Mouse (Mus musculus) forebrain, postnatal 0 days (tissue): Measurements from ENCODE around the gene Dnajc17. TPM values are rescaled to one million over a fixed set of nuclear protein-coding genes. Genes with fewer than 3 reads are reported as not detected.

Experiments
- ATAC-seq: fragments of 200-750 bp; cut with Nextera tagmentation; 2 replicates; pipeline ENCODE4 v1.8.0; 2017; ENCODE audit warnings: mild to moderate bottlenecking, moderate library complexity
- DNase-seq: peaks from one replicate; pipeline ENCODE4 v3.0.0-alpha.2; 2015
- H3K27ac ChIP-seq: fragments of 300-500 bp; sonication (generic); 2 replicates; pipeline ENCODE4 v1.5.1; 2014; ENCODE audit warnings: low read depth, mild to moderate bottlenecking, antibody characterized with exemption, low read length, moderate library complexity, mixed read lengths
- H3K27me3 ChIP-seq: fragments of 300-500 bp; sonication (generic); 2 replicates; pipeline ENCODE4 v1.6.1; 2014; ENCODE audit warnings: mild to moderate bottlenecking, low read length, mixed read lengths; ENCODE audit not compliant: insufficient read depth
- H3K36me3 ChIP-seq: fragments of 300-500 bp; sonication (generic); 2 replicates; pipeline ENCODE4 v1.6.1; 2014; ENCODE audit warnings: mild to moderate bottlenecking, moderate library complexity; ENCODE audit not compliant: insufficient read depth
- H3K4me1 ChIP-seq: fragments of 300-500 bp; sonication (generic); 2 replicates; pipeline ENCODE4 v1.6.1; 2014; ENCODE audit warnings: antibody characterized with exemption; ENCODE audit not compliant: insufficient read depth
- H3K4me2 ChIP-seq: fragments of 300-500 bp; sonication (generic); 2 replicates; pipeline ENCODE4 v1.6.1; 2014; ENCODE audit warnings: low read depth, mild to moderate bottlenecking, moderate library complexity
- H3K4me3 ChIP-seq: fragments of 300-500 bp; sonication (generic); 2 replicates; pipeline ENCODE4 v1.5.1; 2014; ENCODE audit warnings: low read depth, low read length, mixed read lengths
- H3K9ac ChIP-seq: fragments of 300-500 bp; sonication (generic); 2 replicates; pipeline ENCODE4 v1.6.1; 2014; ENCODE audit warnings: mild to moderate bottlenecking
- H3K9me3 ChIP-seq: fragments of 300-500 bp; sonication (generic); 2 replicates; pipeline ENCODE4 v1.6.1; 2016; ENCODE audit warnings: low read length
- CTCF ChIP-seq: sonication (generic); IDR thresholded peaks from 2 replicates; pipeline ENCODE4 v1.5.1; 2016; ENCODE audit warnings: antibody characterized with exemption, control low read depth, low read depth
- WGBS: fragments of 180-500 bp; shearing (Covaris S2); extraction: QIAGEN DNeasy Blood & Tissue Kit; methylation state at CpG from one replicate; pipeline ENCODE4 v1.1.7; 2014; 5-methylcytosine and 5-hydroxymethylcytosine counted together
- polyA plus RNA-seq: library from polyadenylated mRNA; unstranded; fragments of >200 nt; fragmentation: Nextera tagmentation; extraction: Ambion mirVana; gene quantifications from 2 replicates; pipeline ENCODE4 v1.2.1, GENCODE M21; 2015
- total RNA-seq: library from RNA; depleted of rRNA; stranded (reverse); fragments of >200 nt; gene quantifications from 2 replicates; pipeline ENCODE4 v1.2.3, GENCODE M21; 2014

The Dnajc17 gene
- total and polyA plus RNA-seq, 2 experiments from 2014 or later = 25.2 to 41.9 TPM

DNA sequence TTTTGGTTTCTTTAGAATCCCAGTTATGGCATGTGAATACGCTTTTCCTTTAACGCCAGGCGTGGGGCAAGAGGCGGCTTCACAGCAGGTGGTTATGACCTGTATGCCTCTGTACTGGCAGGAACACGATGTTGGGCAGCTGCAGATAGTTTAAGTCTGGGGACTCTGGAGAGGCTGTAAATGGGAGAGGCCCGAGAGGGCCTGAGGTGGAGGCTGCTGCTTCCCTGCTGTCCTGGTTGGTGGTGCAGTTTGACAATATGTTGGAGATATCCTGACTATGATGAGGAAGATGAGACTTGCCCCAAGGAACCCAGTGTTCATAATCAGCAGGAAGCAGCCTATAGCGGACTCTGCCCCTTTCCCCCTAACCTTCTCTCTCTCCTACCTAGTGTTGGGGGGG is 25.7 kb downstream of the Dnajc17 start:
- ATAC-seq = no peak
- H3K4me3 ChIP-seq = no peak overlapping the region
- H3K27me3 ChIP-seq = no peaks in the 10 kb centered on the region
- no peak overlapping the region for H3K4me2 ChIP-seq
- 82% methylated on average over 7 of the region's 7 CpGs for WGBS
- no peak for DNase-seq
- H3K27ac ChIP-seq = no peak overlapping the region
- no peaks in the 10 kb centered on the region for H3K4me1 ChIP-seq
- TF ChIP-seq CTCF = no peak
- H3K9me3 ChIP-seq = no peaks in the 10 kb centered on the region
- H3K36me3 ChIP-seq = peaks cover 61% of the 10 kb centered on the region
- no peak overlapping the region for H3K9ac ChIP-seq

DNA sequence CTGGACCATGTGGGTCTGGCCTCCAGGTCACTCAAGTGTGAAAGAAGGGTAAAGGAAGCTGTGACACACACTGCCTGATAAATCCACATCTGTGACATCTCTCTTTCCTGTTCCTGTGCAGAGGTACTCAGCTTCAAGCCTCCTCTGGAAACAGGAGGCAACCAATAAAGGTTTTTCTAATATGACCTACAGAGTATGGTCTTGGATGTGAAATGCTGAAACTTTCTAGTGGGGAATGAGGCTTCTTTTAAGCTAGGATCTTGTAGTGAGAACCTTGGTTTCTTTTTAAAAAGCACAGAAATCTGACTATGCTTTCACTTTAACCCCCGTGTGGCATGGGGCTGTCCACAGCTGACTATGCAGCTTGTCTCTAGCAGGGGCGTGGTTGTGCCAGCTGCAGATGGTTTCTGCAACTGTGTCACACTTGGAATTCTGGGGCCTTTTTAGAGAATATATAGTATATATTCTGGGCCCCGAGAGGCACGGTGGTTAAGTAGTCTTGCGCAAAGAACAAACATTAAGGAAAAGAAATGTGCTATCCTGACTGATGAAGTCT is 31.1 kb downstream of the Dnajc17 start:
- Histone ChIP-seq H3K36me3 (peaks cover 46% of the 10 kb centered on the region), H3K9me3 (no peaks in the 10 kb centered on the region), H3K4me2 (no peak overlapping the region), H3K27me3 (no peaks in the 10 kb centered on the region), H3K27ac (no peak overlapping the region), H3K4me3 (no peak overlapping the region), H3K9ac (no peak overlapping the region), H3K4me1 (no peaks in the 10 kb centered on the region)
- ATAC-seq (no peak), DNase-seq (no peak)
- WGBS = 93% methylated on average over 5 of the region's 5 CpGs
- TF ChIP-seq CTCF = no peak

DNA sequence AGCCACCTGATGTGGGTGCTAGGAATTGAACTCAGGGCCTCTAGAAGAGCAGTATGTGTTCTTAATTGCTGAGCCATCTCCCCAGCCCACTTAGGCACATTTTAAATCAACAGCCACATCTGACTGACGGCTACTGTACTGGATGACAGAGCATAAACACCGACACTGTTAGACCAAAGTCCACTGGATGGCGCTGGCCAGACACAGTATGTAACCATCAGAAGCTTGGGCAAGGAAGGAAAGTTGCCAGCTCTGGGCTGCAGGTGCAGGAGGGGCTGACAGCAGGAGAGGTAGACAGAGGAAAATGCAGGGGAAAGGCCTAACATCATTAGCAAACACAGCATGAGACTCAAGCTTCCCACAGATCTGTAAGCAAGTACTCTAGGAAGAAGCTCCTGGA is 31.8 kb downstream of the Dnajc17 start:
- no peak overlapping the region for H3K4me3 ChIP-seq
- H3K36me3 ChIP-seq = peaks cover 53% of the 10 kb centered on the region
- H3K9ac ChIP-seq = no peak overlapping the region
- no peaks in the 10 kb centered on the region for H3K4me1 ChIP-seq
- H3K4me2 ChIP-seq = no peak overlapping the region
- DNase-seq (no peak), ATAC-seq (no peak)
- no peak for TF ChIP-seq CTCF
- H3K27me3 ChIP-seq = no peaks in the 10 kb centered on the region
- 62% methylated on average over 3 of the region's 3 CpGs for WGBS
- H3K9me3 ChIP-seq = no peaks in the 10 kb centered on the region
- no peak overlapping the region for H3K27ac ChIP-seq

- ATAC-seq (no peak), DNase-seq (no peak)
- H3K36me3 ChIP-seq = peaks cover 50% of the 10 kb centered on the region
- H3K4me2 ChIP-seq = no peak overlapping the region
- H3K9me3 ChIP-seq = no peaks in the 10 kb centered on the region
- no peak for TF ChIP-seq CTCF
- H3K27me3 ChIP-seq = no peaks in the 10 kb centered on the region
- H3K27ac ChIP-seq = no peak overlapping the region
- 78% methylated on average over 6 of the region's 6 CpGs for WGBS
- H3K4me1 ChIP-seq = no peaks in the 10 kb centered on the region
- no peak overlapping the region for H3K4me3 ChIP-seq
- no peak overlapping the region for H3K9ac ChIP-seq
These were observed 33.0 kb downstream of the Dnajc17 start for GRCm38 (mm10) chr2:119175614-119176013.

- ATAC-seq (no peak), DNase-seq (no peak)
- no peaks in the 10 kb centered on the region for H3K9me3 ChIP-seq
- H3K27me3 ChIP-seq = no peaks in the 10 kb centered on the region
- WGBS = 60% methylated on average over 14 of the region's 14 CpGs
- no peak overlapping the region for H3K4me3 ChIP-seq
- no peaks in the 10 kb centered on the region for H3K4me1 ChIP-seq
- H3K9ac ChIP-seq = no peak overlapping the region
- H3K4me2 ChIP-seq = no peak overlapping the region
- peaks cover 43% of the 10 kb centered on the region for H3K36me3 ChIP-seq
- no peak overlapping the region for H3K27ac ChIP-seq
- TF ChIP-seq CTCF = no peak
These were observed 33.7 kb downstream of the Dnajc17 start for GRCm38 (mm10) chr2:119174866-119175265.

DNA sequence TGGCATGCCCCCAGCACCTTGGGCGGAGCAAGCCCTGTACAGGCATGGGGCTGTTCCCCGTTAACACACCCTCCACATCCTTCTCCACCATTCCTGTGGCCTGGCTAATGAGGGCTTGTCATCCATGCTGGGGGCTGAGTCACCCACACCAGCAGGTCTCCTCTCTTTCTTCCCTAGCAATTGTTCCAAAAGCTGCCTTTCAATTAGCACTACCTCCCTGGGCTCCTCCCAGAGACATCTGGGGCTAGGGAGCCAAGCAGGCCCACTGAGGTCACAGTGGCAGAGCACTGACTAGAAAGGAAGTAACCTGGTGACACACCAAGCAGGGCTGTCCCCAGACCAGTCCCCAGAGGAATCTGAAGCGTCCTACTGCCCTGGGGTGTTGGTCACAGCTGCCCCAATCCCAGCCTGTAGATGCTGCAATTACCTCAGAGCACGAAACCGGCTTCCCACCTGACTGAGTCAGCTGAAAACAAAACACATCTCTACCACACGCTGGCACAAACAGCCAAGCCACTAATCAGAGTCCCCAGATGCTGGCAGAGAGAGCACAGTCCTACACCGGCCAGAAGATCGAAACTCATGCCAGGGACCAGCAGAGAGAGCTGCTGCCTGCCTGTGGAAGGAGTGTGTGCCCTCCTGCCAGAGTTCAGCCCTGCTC is 34.5 kb downstream of the Dnajc17 start, which contains the start of gene Gm14137:
Gene Gm14137, plus strand, starts transcription at position 519 of the 661 bp plus-strand sequence.
- H3K4me1 ChIP-seq = no peaks in the 10 kb centered on the region

DNA sequence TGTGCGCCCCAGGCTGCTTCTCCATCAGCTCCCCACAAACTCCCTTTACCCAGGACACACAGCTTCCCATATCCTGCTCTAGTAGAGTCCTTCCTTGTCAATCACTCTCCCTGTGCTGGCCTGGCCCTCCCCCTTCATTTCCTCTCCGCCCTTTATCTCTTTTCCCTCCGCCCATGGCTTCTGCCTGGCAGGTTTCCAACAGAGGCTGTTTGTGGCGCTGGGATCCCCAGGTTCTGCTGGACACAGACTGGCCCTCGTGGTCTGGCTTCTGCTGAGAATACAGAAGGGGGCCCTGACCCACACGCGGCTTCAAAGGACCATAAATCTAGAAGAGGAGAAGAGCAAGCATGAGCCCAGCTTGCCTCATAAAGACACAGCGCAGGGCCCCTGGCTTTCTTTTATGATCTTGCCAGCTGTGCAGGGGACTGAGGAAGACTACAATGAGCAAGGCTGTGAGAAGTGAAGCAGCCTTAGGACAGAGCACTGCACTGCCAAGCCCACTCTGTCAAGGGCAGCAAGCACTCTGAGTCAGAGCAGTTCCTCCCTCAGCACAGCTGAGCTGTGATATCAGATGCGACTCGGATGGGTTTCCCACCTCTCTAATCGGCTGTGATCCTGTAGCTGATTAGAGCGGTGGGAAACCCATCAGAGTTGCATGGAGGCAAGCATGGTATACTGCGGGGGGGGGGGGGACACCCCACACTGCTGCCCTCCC is 35.6 kb downstream of the Dnajc17 start:
- DNase-seq = no peak
- H3K27ac ChIP-seq = no peak overlapping the region
- no peaks in the 10 kb centered on the region for H3K27me3 ChIP-seq
- H3K9ac ChIP-seq = no peak overlapping the region
- 27% methylated on average over 13 of the region's 13 CpGs for WGBS
- H3K9me3 ChIP-seq = no peaks in the 10 kb centered on the region
- no peaks in the 10 kb centered on the region for H3K4me1 ChIP-seq
- peaks cover 26% of the 10 kb centered on the region for H3K36me3 ChIP-seq
- no peak for TF ChIP-seq CTCF
- H3K4me3 ChIP-seq = no peak overlapping the region
- ATAC-seq = peak; percentile 28; the same call in 1 of the 2 replicates
- H3K4me2 ChIP-seq = no peak overlapping the region

More for the DNA sequence above, 34.5 kb downstream of the Dnajc17 start, which contains the start of gene Gm14137:
- no peak for DNase-seq
- H3K9ac ChIP-seq = no peak within 1 kb of the TSS
- H3K4me3 ChIP-seq = no peak within 1 kb of the TSS
- H3K36me3 ChIP-seq = peaks cover 35% of the 10 kb centered on the region
- H3K9me3 ChIP-seq = no peaks in the 10 kb centered on the region
- ATAC-seq = peak; percentile 30; the same call in 1 of the 2 replicates
- no peaks in the 10 kb centered on the region for H3K27me3 ChIP-seq
- WGBS = 35% methylated on average over 8 of the region's 8 CpGs
- no peak for TF ChIP-seq CTCF
- no peak within 1 kb of the TSS for H3K27ac ChIP-seq
- H3K4me2 ChIP-seq = no peak within 1 kb of the TSS
